Mouse (Mus musculus) liver, embryonic 12.5 days (tissue): ENCODE measurements around the gene Adgrb2. TPM values are rescaled to one million over a fixed set of nuclear protein-coding genes. Genes with fewer than 3 reads are reported as not detected.

Experiments used
- ATAC-seq: fragments of 200-750 bp; cut with Nextera tagmentation; 2 replicates; pipeline ENCODE4 v1.8.0; 2017; ENCODE audit warnings: moderate number of reproducible peaks, mild to moderate bottlenecking, moderate library complexity
- H3K27ac ChIP-seq: fragments of 300-500 bp; sonication (generic); 2 replicates; pipeline ENCODE4 v1.5.1; 2016; ENCODE audit warnings: mild to moderate bottlenecking
- H3K27me3 ChIP-seq: fragments of 300-500 bp; sonication (generic); replicated peaks from 2 replicates; pipeline ENCODE4 v1.6.1; 2016; ENCODE audit warnings: mild to moderate bottlenecking, moderate library complexity
- H3K36me3 ChIP-seq: fragments of 300-500 bp; sonication (generic); 2 replicates; pipeline ENCODE4 v1.6.1; 2016; ENCODE audit warnings: mild to moderate bottlenecking, moderate library complexity
- H3K4me1 ChIP-seq: fragments of 300-500 bp; sonication (generic); 2 replicates; pipeline ENCODE4 v1.6.1; 2016
- H3K4me2 ChIP-seq: fragments of 300-500 bp; sonication (generic); 2 replicates; pipeline ENCODE4 v1.6.1; 2016; ENCODE audit warnings: mild to moderate bottlenecking, moderate library complexity
- H3K4me3 ChIP-seq: fragments of 300-500 bp; sonication (generic); 2 replicates; pipeline ENCODE4 v1.5.1; 2016; ENCODE audit warnings: mild to moderate bottlenecking, moderate library complexity
- H3K9ac ChIP-seq: fragments of 300-500 bp; sonication (generic); 2 replicates; pipeline ENCODE4 v1.6.1; 2016; ENCODE audit warnings: mild to moderate bottlenecking, moderate library complexity
- H3K9me3 ChIP-seq: fragments of 300-500 bp; sonication (generic); replicated peaks from 2 replicates; pipeline ENCODE4 v1.6.1; 2016; ENCODE audit warnings: mild to moderate bottlenecking, moderate library complexity
- WGBS: fragments of 180-500 bp; shearing (Covaris S2); methylation state at CpG from one replicate; pipeline ENCODE4 v1.1.7; 2016; ENCODE audit not compliant: insufficient replicate concordance; 5-methylcytosine and 5-hydroxymethylcytosine counted together
- polyA plus RNA-seq: library from polyadenylated mRNA; unstranded; fragments of >200 nt; fragmentation: Nextera tagmentation; extraction: Ambion mirVana; gene quantifications from 2 replicates; pipeline ENCODE4 v1.2.1, GENCODE M21; 2016

Adgrb2 gene
- polyA plus RNA-seq, 1 experiment from 2014 or later, result 0.17 TPM

GRCm38 (mm10) chr4:130041076-130041475 lies 56.4 kb downstream of the Adgrb2 start:
- Histone ChIP-seq H3K9me3 (no peaks in the 10 kb centered on the region), H3K27me3 (peaks cover 68% of the 10 kb centered on the region), H3K4me2 (no peak overlapping the region), H3K9ac (no peak overlapping the region), H3K36me3 (no peaks in the 10 kb centered on the region), H3K4me1 (peaks cover 8% of the 10 kb centered on the region; the same call in 1 of the 2 replicates), H3K27ac (no peak overlapping the region), H3K4me3 (no peak overlapping the region)
- no peak for ATAC-seq
- 72% methylated on average over 11 of the region's 11 CpGs for WGBS

GRCm38 (mm10) chr4:130044211-130044610 lies 59.5 kb downstream of the Adgrb2 start:
- Histone ChIP-seq H3K4me1 (0 out of 2 replicates have a peak, but pooled peaks cover 12% of the 10 kb centered on the region), H3K9ac (no peak overlapping the region), H3K4me2 (no peak overlapping the region), H3K27ac (no peak overlapping the region), H3K9me3 (no peaks in the 10 kb centered on the region), H3K27me3 (peaks cover 71% of the 10 kb centered on the region), H3K4me3 (no peak overlapping the region), H3K36me3 (no peaks in the 10 kb centered on the region)
- ATAC-seq, result no peak
- WGBS, result 74% methylated on average over 9 of the region's 9 CpGs

GRCm38 (mm10) chr4:130045609-130046008 lies 60.9 kb downstream of the Adgrb2 start:
- Histone ChIP-seq H3K36me3 (no peaks in the 10 kb centered on the region), H3K4me3 (no peak overlapping the region), H3K9ac (no peak overlapping the region), H3K4me1 (0 out of 2 replicates have a peak, but pooled peaks cover 12% of the 10 kb centered on the region), H3K4me2 (no peak overlapping the region), H3K27ac (no peak overlapping the region; the same call in 1 of the 2 replicates), H3K9me3 (no peaks in the 10 kb centered on the region), H3K27me3 (peaks cover 66% of the 10 kb centered on the region)
- ATAC-seq, result peak; percentile 11; the same call in 1 of the 2 replicates
- WGBS, result 5% methylated on average over 14 of the region's 14 CpGs

- Histone ChIP-seq H3K4me1 (0 out of 2 replicates have a peak, but pooled peaks cover 12% of the 10 kb centered on the region), H3K4me3 (peak within 1 kb of the TSS; percentile 35), H3K36me3 (no peaks in the 10 kb centered on the region), H3K9me3 (no peaks in the 10 kb centered on the region), H3K9ac (0 out of 2 replicates have a peak within 1 kb of the TSS, but pooled peaks have one; percentile 24), H3K27me3 (peaks cover 60% of the 10 kb centered on the region), H3K27ac (peak within 1 kb of the TSS; percentile 38; the same call in 1 of the 2 replicates), H3K4me2 (peak within 1 kb of the TSS; percentile 54)
- peak; percentile 25; the same call in 1 of the 2 replicates for ATAC-seq
- 4% methylated on average over 45 of the region's 46 CpGs for WGBS
Observed at GRCm38 (mm10) chr4:130047331-130048202, 62.9 kb downstream of the Adgrb2 start, which contains the start of gene Col16a1. Gene Col16a1 (plus strand): TSS chr4:130047840.

GRCm38 (mm10) chr4:130048203-130048479 lies 63.5 kb downstream of the Adgrb2 start:
- no peak overlapping the region for H3K27ac ChIP-seq
- H3K9me3 ChIP-seq, result no peaks in the 10 kb centered on the region
- peak overlapping the region; percentile 54 for H3K4me2 ChIP-seq
- H3K4me1 ChIP-seq, result 0 out of 2 replicates have a peak, but pooled peaks cover 12% of the 10 kb centered on the region
- no peaks in the 10 kb centered on the region for H3K36me3 ChIP-seq
- 42% methylated on average over 4 of the region's 4 CpGs for WGBS
- H3K4me3 ChIP-seq, result peak overlapping the region; percentile 35; the same call in 1 of the 2 replicates
- H3K27me3 ChIP-seq, result peaks cover 60% of the 10 kb centered on the region
- H3K9ac ChIP-seq, result no peak overlapping the region
- no peak for ATAC-seq

GRCm38 (mm10) chr4:130050056-130050824 lies 65.6 kb downstream of the Adgrb2 start:
- Histone ChIP-seq H3K27ac (no peak overlapping the region), H3K4me1 (0 out of 2 replicates have a peak, but pooled peaks cover 12% of the 10 kb centered on the region), H3K9me3 (no peaks in the 10 kb centered on the region), H3K27me3 (peaks cover 48% of the 10 kb centered on the region), H3K9ac (no peak overlapping the region), H3K36me3 (no peaks in the 10 kb centered on the region), H3K4me3 (no peak overlapping the region), H3K4me2 (no peak overlapping the region)
- WGBS, result 76% methylated on average over 8 of the region's 8 CpGs
- no peak for ATAC-seq

- no peaks in the 10 kb centered on the region for H3K9me3 ChIP-seq
- 0 out of 2 replicates have a peak, but pooled peaks cover 12% of the 10 kb centered on the region for H3K4me1 ChIP-seq
- ATAC-seq, result no peak
- no peak overlapping the region for H3K4me3 ChIP-seq
- no peak overlapping the region for H3K4me2 ChIP-seq
- 77% methylated on average over 3 of the region's 3 CpGs for WGBS
- H3K27me3 ChIP-seq, result peaks cover 27% of the 10 kb centered on the region
- H3K9ac ChIP-seq, result no peak overlapping the region
- no peaks in the 10 kb centered on the region for H3K36me3 ChIP-seq
- no peak overlapping the region for H3K27ac ChIP-seq
Observed at GRCm38 (mm10) chr4:130052283-130052682, 67.6 kb downstream of the Adgrb2 start.

- H3K36me3 ChIP-seq, result no peaks in the 10 kb centered on the region
- peaks cover 19% of the 10 kb centered on the region for H3K27me3 ChIP-seq
- no peak overlapping the region for H3K4me3 ChIP-seq
- 75% methylated on average over 9 of the region's 9 CpGs for WGBS
- H3K9me3 ChIP-seq, result no peaks in the 10 kb centered on the region
- H3K9ac ChIP-seq, result no peak overlapping the region
- 0 out of 2 replicates have a peak, but pooled peaks cover 5% of the 10 kb centered on the region for H3K4me1 ChIP-seq
- H3K4me2 ChIP-seq, result no peak overlapping the region
- no peak overlapping the region for H3K27ac ChIP-seq
- no peak for ATAC-seq
Observed at GRCm38 (mm10) chr4:130053111-130053510, 68.4 kb downstream of the Adgrb2 start.

GRCm38 (mm10) chr4:130054727-130055126 lies 70.1 kb downstream of the Adgrb2 start:
- H3K27me3 ChIP-seq, result peaks cover 4% of the 10 kb centered on the region; the same call in 1 of the 2 replicates
- no peaks in the 10 kb centered on the region for H3K36me3 ChIP-seq
- H3K4me3 ChIP-seq, result no peak overlapping the region
- no peak overlapping the region for H3K9ac ChIP-seq
- H3K27ac ChIP-seq, result no peak overlapping the region
- H3K4me2 ChIP-seq, result no peak overlapping the region
- ATAC-seq, result no peak
- H3K4me1 ChIP-seq, result no peaks in the 10 kb centered on the region
- 36% methylated on average over 1 of the region's 1 CpGs for WGBS
- H3K9me3 ChIP-seq, result no peaks in the 10 kb centered on the region

GRCm38 (mm10) chr4:130055160-130056010 lies 70.7 kb downstream of the Adgrb2 start:
- H3K4me1 ChIP-seq, result no peaks in the 10 kb centered on the region
- H3K27ac ChIP-seq, result no peak overlapping the region
- no peaks in the 10 kb centered on the region for H3K9me3 ChIP-seq
- no peak overlapping the region for H3K4me2 ChIP-seq
- ATAC-seq, result no peak
- 76% methylated on average over 14 of the region's 14 CpGs for WGBS
- no peak overlapping the region for H3K4me3 ChIP-seq
- H3K9ac ChIP-seq, result no peak overlapping the region
- peaks cover 4% of the 10 kb centered on the region; the same call in 1 of the 2 replicates for H3K27me3 ChIP-seq
- no peaks in the 10 kb centered on the region for H3K36me3 ChIP-seq

- no peak overlapping the region for H3K27ac ChIP-seq
- WGBS, result 52% methylated on average over 3 of the region's 3 CpGs
- no peaks in the 10 kb centered on the region for H3K36me3 ChIP-seq
- no peak for ATAC-seq
- no peak overlapping the region for H3K4me3 ChIP-seq
- no peak overlapping the region for H3K9ac ChIP-seq
- peaks cover 4% of the 10 kb centered on the region; the same call in 1 of the 2 replicates for H3K27me3 ChIP-seq
- no peaks in the 10 kb centered on the region for H3K9me3 ChIP-seq
- no peak overlapping the region for H3K4me2 ChIP-seq
- H3K4me1 ChIP-seq, result no peaks in the 10 kb centered on the region
Observed at GRCm38 (mm10) chr4:130056011-130056322, 71.3 kb downstream of the Adgrb2 start.
